Mouse (Mus musculus) left cerebral cortex, adult 2 months (tissue): Measurements from ENCODE around the gene Spon1. TPM values are rescaled to one million over a fixed set of nuclear protein-coding genes. Genes with fewer than 3 reads are reported as not detected.

ENCODE experiments used
- DNase-seq, 2 experiments: peaks; one replicate each; pipeline ENCODE4 v3.0.0; 2021 to 2022; ENCODE audit warnings: low spot score in 2 of 2, mixed read lengths in 1 of 2; ENCODE audit errors: extremely low spot score in 1 of 2
- H3K27ac ChIP-seq: fragments of 200-600 bp; 2 replicates; pipeline ENCODE4 v1.8.1; 2022
- H3K4me3 ChIP-seq: fragments of 200-600 bp; 2 replicates; pipeline ENCODE4 v1.8.1; 2022
- CTCF ChIP-seq: fragments of 200-600 bp; IDR thresholded peaks from 2 replicates; pipeline ENCODE4 v1.8.1; 2022; ENCODE audit warnings: antibody characterized with exemption, mild to moderate bottlenecking, moderate library complexity
- intact Hi-C: fragments of 180-260 bp; cut with DNase I; formaldehyde crosslinking; loops from one replicate; pipeline ENCODE4 v1.15.1; 2025
- total RNA-seq, 2 experiments: library from RNA; stranded (reverse); gene quantifications; 2 replicates each; pipeline ENCODE4 v1.2.3; 2021

Spon1 gene
- total RNA-seq, 2 experiments from 2014 or later, result 36.9 to 37.1 TPM

GRCm38 (mm10) chr7:114020704-114021093 is 254.9 kb downstream of the Spon1 start:
- DNase-seq, result peak; percentile 78 to 81
- peak; percentile 98 for TF ChIP-seq CTCF
- Histone ChIP-seq H3K4me3 (peak overlapping the region; percentile 51), H3K27ac (peak overlapping the region; percentile 63; the same call in 1 of the 2 replicates)
- intact Hi-C loops, result loop anchor here (1.0 kb wide), 3 partner anchors 261 to 642 kb away; no protein-coding TSS in a partner anchor

DNA sequence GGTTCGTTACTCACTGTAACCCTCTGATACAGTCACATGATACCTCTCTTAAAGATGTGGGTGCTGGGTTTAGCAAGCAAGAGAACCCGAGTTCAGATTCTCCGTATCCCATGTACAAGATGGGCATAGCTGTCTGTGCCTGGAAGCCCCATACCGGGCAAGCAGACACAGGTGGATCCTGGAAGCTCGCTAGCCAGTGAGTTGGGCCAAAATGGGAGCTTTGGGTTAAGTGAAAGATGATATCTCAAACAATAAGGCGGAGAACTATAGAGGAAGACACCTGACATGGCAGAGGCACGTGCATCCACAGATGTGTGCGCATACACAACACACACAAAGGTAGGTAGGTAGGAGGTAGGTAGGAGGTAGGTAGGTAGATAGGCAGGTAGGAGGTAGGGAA is 261.1 kb downstream of the Spon1 start:
- intact Hi-C loops, result no loop called here
- DNase-seq, result no peak
- H3K4me3 ChIP-seq, result no peak overlapping the region
- TF ChIP-seq CTCF, result no peak
- no peak overlapping the region for H3K27ac ChIP-seq

GRCm38 (mm10) chr7:114027406-114027805 is 261.6 kb downstream of the Spon1 start:
- TF ChIP-seq CTCF, result no peak
- Histone ChIP-seq H3K27ac (no peak overlapping the region), H3K4me3 (no peak overlapping the region)
- intact Hi-C loops, result no loop called here
- DNase-seq, result no peak

DNA sequence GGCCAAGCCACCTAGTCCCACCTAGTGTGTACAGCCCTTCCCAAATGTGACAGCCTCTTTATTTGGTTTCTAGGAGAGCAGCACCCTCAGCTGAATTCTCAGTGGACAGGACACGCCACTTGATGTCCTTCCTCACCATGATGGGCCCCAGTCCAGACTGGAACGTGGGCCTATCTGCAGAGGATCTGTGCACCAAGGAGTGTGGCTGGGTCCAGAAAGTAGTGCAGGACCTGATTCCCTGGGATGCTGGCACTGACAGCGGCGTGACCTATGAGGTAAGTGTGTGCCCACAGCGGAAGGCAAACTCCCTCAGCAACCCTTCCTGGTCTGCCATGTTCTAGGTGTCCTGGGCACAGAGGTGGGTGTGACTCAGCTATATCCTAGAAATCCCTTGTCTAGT is 263.0 kb downstream of the Spon1 start:
- Histone ChIP-seq H3K27ac (no peak overlapping the region), H3K4me3 (no peak overlapping the region)
- intact Hi-C loops, result no loop called here
- no peak for DNase-seq
- TF ChIP-seq CTCF, result no peak

- peak in 1 of 2 experiments; percentile 36 for DNase-seq
- TF ChIP-seq CTCF, result no peak
- Histone ChIP-seq H3K4me3 (no peak overlapping the region), H3K27ac (no peak overlapping the region)
- intact Hi-C loops, result no loop called here
Observed at GRCm38 (mm10) chr7:114029596-114029995, 263.8 kb downstream of the Spon1 start.

DNA sequence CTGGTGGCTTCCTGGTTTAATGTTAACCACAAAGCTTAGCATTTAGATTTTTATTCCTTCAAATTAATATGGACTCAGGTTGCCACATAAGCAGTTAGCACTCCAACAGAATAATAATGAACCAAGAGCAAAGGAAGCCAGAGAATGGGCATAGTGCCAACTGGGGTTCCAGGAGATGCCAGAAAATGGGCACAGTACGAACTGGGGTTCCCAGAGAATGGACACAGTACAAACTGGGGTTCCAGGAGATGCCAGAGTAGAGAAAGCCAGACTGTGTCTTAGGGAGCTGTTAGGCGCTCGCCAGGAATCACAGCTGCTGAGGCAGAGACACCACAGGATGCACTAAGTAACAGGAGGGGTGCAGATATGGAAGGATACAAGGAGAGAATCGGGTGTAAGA is 271.4 kb downstream of the Spon1 start:
- intact Hi-C loops, result no loop called here
- TF ChIP-seq CTCF, result no peak
- no peak for DNase-seq
- H3K27ac ChIP-seq, result no peak overlapping the region
- H3K4me3 ChIP-seq, result no peak overlapping the region

GRCm38 (mm10) chr7:114041349-114041748 is 275.6 kb downstream of the Spon1 start:
- intact Hi-C loops, result no loop called here
- no peak for DNase-seq
- Histone ChIP-seq H3K27ac (no peak overlapping the region), H3K4me3 (no peak overlapping the region)
- no peak for TF ChIP-seq CTCF

DNA sequence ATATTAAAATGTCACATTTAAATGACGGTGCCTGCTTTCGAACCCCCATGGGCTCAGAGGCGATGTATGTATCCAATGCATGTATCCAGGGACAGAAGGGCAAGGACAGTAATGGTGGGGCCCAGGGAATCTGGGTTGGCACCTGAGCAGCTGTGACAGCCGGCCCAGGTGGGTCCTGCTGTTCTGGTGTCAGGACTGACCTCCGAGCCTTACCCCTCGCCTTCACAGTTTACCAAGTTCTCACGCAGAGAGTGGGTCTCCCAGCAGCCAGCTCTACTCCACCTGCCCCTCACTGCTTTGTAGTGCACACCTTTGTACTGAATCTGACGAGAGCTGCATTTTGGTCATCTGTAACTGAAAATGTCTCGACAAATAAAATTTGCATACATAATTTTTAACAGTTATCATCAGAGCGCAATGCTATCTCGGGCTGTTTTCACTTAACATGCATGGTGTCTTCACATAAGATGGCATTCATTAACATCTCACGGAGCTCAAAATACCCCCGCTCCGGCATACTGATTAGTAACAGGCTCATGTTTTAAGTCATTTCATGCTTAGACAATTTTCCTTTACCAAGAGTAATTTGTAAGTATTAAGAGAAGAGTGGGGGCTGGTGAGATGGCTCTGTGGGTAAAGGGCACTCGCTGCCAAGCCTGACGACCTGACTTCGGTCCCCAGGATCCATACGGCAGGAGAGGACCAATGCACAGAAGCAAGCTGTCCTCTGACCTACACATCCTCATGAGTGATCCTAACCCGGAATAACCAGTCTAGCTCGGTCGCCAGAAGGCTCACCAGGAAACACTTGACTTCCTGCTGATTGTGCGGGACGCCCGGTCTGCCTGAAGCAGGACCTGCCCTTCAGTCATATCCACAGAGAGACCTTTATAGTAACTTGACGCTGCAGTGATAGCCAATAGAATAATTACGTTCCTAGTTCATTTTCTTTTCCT is 277.5 kb downstream of the Spon1 start:
- intact Hi-C loops, result no loop called here
- no peak overlapping the region; the same call in 1 of the 2 replicates for H3K27ac ChIP-seq
- no peak for TF ChIP-seq CTCF

DNA sequence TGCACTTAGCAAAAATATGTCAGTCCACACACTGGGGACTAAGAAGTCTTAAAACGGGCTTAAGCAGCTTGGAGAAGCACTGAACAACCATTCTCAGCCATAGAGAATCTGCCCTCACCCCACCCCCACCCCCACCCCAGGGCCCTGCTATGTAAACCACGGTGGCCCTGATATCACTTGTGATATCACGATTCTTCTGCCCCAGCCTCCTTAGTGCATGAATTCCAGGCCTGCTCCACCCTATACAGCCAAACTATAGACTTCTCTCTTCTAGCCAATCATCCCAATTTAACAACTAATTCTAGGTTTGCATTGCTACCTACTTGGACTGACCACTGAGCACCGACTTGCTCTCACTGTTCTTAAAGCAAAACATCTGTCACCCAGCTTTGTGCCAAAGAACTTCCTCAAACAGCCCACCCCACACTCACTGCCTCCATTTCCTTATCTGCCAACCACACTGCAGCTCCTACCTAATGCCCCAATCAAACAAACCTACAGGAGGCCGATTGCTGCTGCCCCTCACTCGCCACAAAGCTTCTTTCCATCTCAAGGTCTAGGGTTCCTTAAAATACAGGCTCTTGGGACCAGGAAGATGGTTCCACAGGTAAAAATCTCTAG is 278.2 kb downstream of the Spon1 start:
- H3K27ac ChIP-seq, result no peak overlapping the region; the same call in 1 of the 2 replicates
- intact Hi-C loops, result no loop called here
- no peak overlapping the region for H3K4me3 ChIP-seq
- no peak for TF ChIP-seq CTCF
- DNase-seq, result no peak

More for the DNA sequence above, 277.5 kb downstream of the Spon1 start:
- DNase-seq, result no peak
- H3K4me3 ChIP-seq, result no peak overlapping the region

GRCm38 (mm10) chr7:114045814-114046213 is 280.0 kb downstream of the Spon1 start:
- intact Hi-C loops, result no loop called here
- Histone ChIP-seq H3K4me3 (no peak overlapping the region), H3K27ac (no peak overlapping the region)
- TF ChIP-seq CTCF, result no peak
- DNase-seq, result no peak

DNA sequence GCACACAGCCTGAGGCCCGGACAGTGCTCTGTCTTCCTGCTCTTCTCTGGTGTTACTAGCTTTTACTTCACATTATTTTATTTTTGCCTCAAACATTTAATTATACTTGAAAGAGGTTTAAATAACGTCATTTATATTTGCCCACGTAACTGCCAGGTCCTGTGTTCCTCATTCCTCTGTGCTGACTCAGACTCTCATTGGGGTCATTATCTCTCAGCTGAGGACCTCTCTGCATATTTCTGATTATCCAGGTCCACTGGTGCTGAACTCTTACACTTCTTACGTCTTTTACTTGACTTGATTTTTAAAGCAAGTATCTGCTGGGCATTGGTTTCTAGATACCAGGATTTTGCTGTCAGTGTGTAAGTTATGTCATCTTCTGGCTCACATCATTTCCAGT is 287.9 kb downstream of the Spon1 start:
- intact Hi-C loops, result no loop called here
- TF ChIP-seq CTCF, result no peak
- H3K27ac ChIP-seq, result no peak overlapping the region
- DNase-seq, result no peak
- no peak overlapping the region for H3K4me3 ChIP-seq

DNA sequence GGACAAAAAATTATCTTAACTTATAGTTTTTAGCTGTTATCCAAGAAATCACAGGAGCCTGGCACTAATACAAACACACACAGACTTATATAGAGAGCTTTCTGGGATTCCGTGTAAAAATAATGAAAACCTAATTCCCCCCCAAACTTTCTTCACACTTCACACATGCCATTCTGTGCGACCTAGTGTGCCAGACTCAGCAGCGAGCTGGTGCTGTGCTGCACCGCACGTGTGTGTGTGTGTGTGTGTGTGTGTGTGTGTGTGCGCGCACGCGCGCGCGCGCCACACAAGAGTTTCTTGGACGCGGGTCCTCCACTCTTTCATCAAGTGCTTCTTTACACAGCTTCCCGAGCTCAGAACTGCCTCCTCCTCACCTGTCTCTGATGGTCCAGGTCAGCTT is 292.4 kb downstream of the Spon1 start:
- TF ChIP-seq CTCF, result no peak

More for the DNA sequence above, 292.4 kb downstream of the Spon1 start:
- H3K27ac ChIP-seq, result no peak overlapping the region
- H3K4me3 ChIP-seq, result no peak overlapping the region
- no peak for DNase-seq
- intact Hi-C loops, result no loop called here
